Mouse (Mus musculus) limb, embryonic 10.5 days (tissue): ENCODE data around the gene Ptprd. TPM values are rescaled to one million over a fixed set of nuclear protein-coding genes. Genes with fewer than 3 reads are reported as not detected.
"Not testable (repeated sequence)": the region's sequence is repeated elsewhere in the genome, so short reads cannot be mapped to it uniquely, and the experiment has no call there.

ENCODE experiments used
- DNase-seq: peaks from one replicate; pipeline ENCODE4 v3.0.0-alpha.2; 2017; ENCODE audit warnings: low spot score
- H3K27ac ChIP-seq: fragments of 300-500 bp; sonication (generic); 2 replicates; pipeline ENCODE4 v1.5.1; 2016; ENCODE audit warnings: mild to moderate bottlenecking
- H3K27me3 ChIP-seq: fragments of 300-500 bp; sonication (generic); 2 replicates; pipeline ENCODE4 v1.6.1; 2016; ENCODE audit warnings: low read depth, mild to moderate bottlenecking; ENCODE audit not compliant: poor library complexity, severe bottlenecking
- H3K36me3 ChIP-seq: fragments of 300-500 bp; sonication (generic); 2 replicates; pipeline ENCODE4 v1.6.1; 2016; ENCODE audit warnings: mild to moderate bottlenecking, moderate library complexity
- H3K4me1 ChIP-seq: fragments of 300-500 bp; sonication (generic); 2 replicates; pipeline ENCODE4 v1.6.1; 2016
- H3K4me3 ChIP-seq: fragments of 300-500 bp; sonication (generic); 2 replicates; pipeline ENCODE4 v1.5.1; 2016; ENCODE audit warnings: mild to moderate bottlenecking, moderate library complexity
- H3K9me3 ChIP-seq: fragments of 300-500 bp; sonication (generic); replicated peaks from 2 replicates; pipeline ENCODE4 v1.6.1; 2016; ENCODE audit warnings: mild to moderate bottlenecking
- WGBS: fragments of 180-500 bp; shearing (Covaris S2); methylation state at CpG from one replicate; pipeline ENCODE4 v1.1.7; 2016; 5-methylcytosine and 5-hydroxymethylcytosine counted together
- polyA plus RNA-seq: library from polyadenylated mRNA; unstranded; fragments of >200 nt; fragmentation: Nextera tagmentation; extraction: Ambion mirVana; gene quantifications from 2 replicates; pipeline ENCODE4 v1.2.1, GENCODE M21; 2016

Gene Ptprd
- polyA plus RNA-seq, 1 experiment from 2014 or later: 15.6 TPM

GRCm38 (mm10) chr4:78110898-78111297, 100.9 kb downstream of the Ptprd start:
- Histone ChIP-seq H3K9me3 (no peaks in the 10 kb centered on the region), H3K27ac (no peak overlapping the region), H3K4me1 (no peaks in the 10 kb centered on the region), H3K27me3 (no peaks in the 10 kb centered on the region), H3K36me3 (no peaks in the 10 kb centered on the region), H3K4me3 (no peak overlapping the region)
- 44% methylated on average over 3 of the region's 3 CpGs for whole genome bisulfite sequencing
- DNase-seq: no peak

- H3K36me3 ChIP-seq: no peaks in the 10 kb centered on the region
- H3K27ac ChIP-seq: no peak overlapping the region
- H3K4me1 ChIP-seq: no peaks in the 10 kb centered on the region
- DNase-seq: no peak
- no peaks in the 10 kb centered on the region for H3K27me3 ChIP-seq
- H3K9me3 ChIP-seq: no peaks in the 10 kb centered on the region
- no peak overlapping the region for H3K4me3 ChIP-seq
These were observed 114.2 kb downstream of the Ptprd start for GRCm38 (mm10) chr4:78097526-78097925.

- DNase-seq: no peak
- H3K4me1 ChIP-seq: no peaks in the 10 kb centered on the region
- H3K27me3 ChIP-seq: no peaks in the 10 kb centered on the region
- no peaks in the 10 kb centered on the region for H3K36me3 ChIP-seq
- no peak overlapping the region for H3K27ac ChIP-seq
- no peaks in the 10 kb centered on the region for H3K9me3 ChIP-seq
- no peak overlapping the region for H3K4me3 ChIP-seq
These were observed 129.0 kb downstream of the Ptprd start for GRCm38 (mm10) chr4:78082744-78083143.

- H3K36me3 ChIP-seq: no peaks in the 10 kb centered on the region
- no peaks in the 10 kb centered on the region for H3K9me3 ChIP-seq
- no peak overlapping the region for H3K27ac ChIP-seq
- no peak overlapping the region for H3K4me3 ChIP-seq
- no peak for DNase-seq
- H3K27me3 ChIP-seq: no peaks in the 10 kb centered on the region
- H3K4me1 ChIP-seq: no peaks in the 10 kb centered on the region
These were observed 134.3 kb downstream of the Ptprd start for GRCm38 (mm10) chr4:78077499-78077898.

GRCm38 (mm10) chr4:78077087-78077486, 134.7 kb downstream of the Ptprd start:
- no peak overlapping the region for H3K27ac ChIP-seq
- H3K4me1 ChIP-seq: no peaks in the 10 kb centered on the region
- no peaks in the 10 kb centered on the region for H3K27me3 ChIP-seq
- no peaks in the 10 kb centered on the region for H3K9me3 ChIP-seq
- H3K36me3 ChIP-seq: no peaks in the 10 kb centered on the region
- DNase-seq: no peak
- H3K4me3 ChIP-seq: no peak overlapping the region
- WGBS: 94% methylated on average over 1 of the region's 1 CpGs

- WGBS: 85% methylated on average over 5 of the region's 5 CpGs
- no peak overlapping the region for H3K4me3 ChIP-seq
- no peaks in the 10 kb centered on the region for H3K36me3 ChIP-seq
- no peaks in the 10 kb centered on the region for H3K4me1 ChIP-seq
- no peak overlapping the region for H3K27ac ChIP-seq
- H3K9me3 ChIP-seq: no peaks in the 10 kb centered on the region
- H3K27me3 ChIP-seq: no peaks in the 10 kb centered on the region
- DNase-seq: no peak
These were observed 173.4 kb downstream of the Ptprd start for GRCm38 (mm10) chr4:78038401-78038800.

GRCm38 (mm10) chr4:78002065-78002464, 209.7 kb downstream of the Ptprd start:
- Histone ChIP-seq H3K27me3 (no peaks in the 10 kb centered on the region), H3K9me3 (no peaks in the 10 kb centered on the region), H3K36me3 (no peaks in the 10 kb centered on the region), H3K4me1 (no peaks in the 10 kb centered on the region), H3K4me3 (no peak overlapping the region), H3K27ac (no peak overlapping the region)
- WGBS: 78% methylated on average over 1 of the region's 1 CpGs
- DNase-seq: no peak

- H3K4me3 ChIP-seq: no peak overlapping the region
- H3K9me3 ChIP-seq: no peaks in the 10 kb centered on the region
- H3K36me3 ChIP-seq: no peaks in the 10 kb centered on the region
- no peak for DNase-seq
- H3K4me1 ChIP-seq: no peaks in the 10 kb centered on the region
- no peak overlapping the region for H3K27ac ChIP-seq
- H3K27me3 ChIP-seq: no peaks in the 10 kb centered on the region
- 87% methylated on average over 4 of the region's 4 CpGs for WGBS
These were observed 219.1 kb downstream of the Ptprd start for GRCm38 (mm10) chr4:77992709-77993108.

GRCm38 (mm10) chr4:77982094-77982493, 229.7 kb downstream of the Ptprd start:
- H3K27me3 ChIP-seq: no peaks in the 10 kb centered on the region
- no peaks in the 10 kb centered on the region for H3K36me3 ChIP-seq
- no peak for DNase-seq
- H3K4me3 ChIP-seq: no peak overlapping the region
- no peak overlapping the region for H3K27ac ChIP-seq
- no peaks in the 10 kb centered on the region for H3K9me3 ChIP-seq
- 88% methylated on average over 4 of the region's 4 CpGs for whole genome bisulfite sequencing
- no peaks in the 10 kb centered on the region for H3K4me1 ChIP-seq

GRCm38 (mm10) chr4:77961711-77962110, 250.1 kb downstream of the Ptprd start:
- Histone ChIP-seq H3K27ac (no peak overlapping the region), H3K4me3 (no peak overlapping the region), H3K27me3 (no peaks in the 10 kb centered on the region), H3K36me3 (no peaks in the 10 kb centered on the region), H3K4me1 (no peaks in the 10 kb centered on the region), H3K9me3 (no peaks in the 10 kb centered on the region)
- no peak for DNase-seq
- 25% methylated on average over 2 of the region's 2 CpGs for WGBS

GRCm38 (mm10) chr4:77889489-77889888, 322.3 kb downstream of the Ptprd start:
- Histone ChIP-seq H3K27ac (no peak overlapping the region), H3K36me3 (no peaks in the 10 kb centered on the region), H3K4me3 (no peak overlapping the region), H3K27me3 (no peaks in the 10 kb centered on the region), H3K4me1 (no peaks in the 10 kb centered on the region), H3K9me3 (no peaks in the 10 kb centered on the region)
- WGBS: 87% methylated on average over 4 of the region's 4 CpGs
- no peak for DNase-seq

- no peak overlapping the region for H3K4me3 ChIP-seq
- no peak for DNase-seq
- no peaks in the 10 kb centered on the region for H3K4me1 ChIP-seq
- no peaks in the 10 kb centered on the region for H3K36me3 ChIP-seq
- H3K27ac ChIP-seq: no peak overlapping the region
- H3K27me3 ChIP-seq: no peaks in the 10 kb centered on the region
- whole genome bisulfite sequencing: 64% methylated on average over 2 of the region's 2 CpGs
- H3K9me3 ChIP-seq: no peaks in the 10 kb centered on the region
These were observed 331.5 kb downstream of the Ptprd start for GRCm38 (mm10) chr4:77880213-77880612.

- no peak for DNase-seq
- Histone ChIP-seq H3K27me3 (no peaks in the 10 kb centered on the region), H3K27ac (no peak overlapping the region), H3K9me3 (no peaks in the 10 kb centered on the region), H3K4me3 (no peak overlapping the region), H3K4me1 (no peaks in the 10 kb centered on the region), H3K36me3 (no peaks in the 10 kb centered on the region)
- WGBS: 81% methylated on average over 5 of the region's 5 CpGs
These were observed 350.5 kb downstream of the Ptprd start for GRCm38 (mm10) chr4:77861269-77861668.

GRCm38 (mm10) chr4:77797391-77797790, 414.4 kb downstream of the Ptprd start:
- not testable (repeated sequence) for H3K9me3 ChIP-seq, H3K27ac ChIP-seq, H3K4me3 ChIP-seq, DNase-seq, H3K27me3 ChIP-seq, H3K36me3 ChIP-seq, H3K4me1 ChIP-seq
- 70% methylated on average over 1 of the region's 1 CpGs for whole genome bisulfite sequencing
